Mouse (Mus musculus): ENCODE results near the gene Dlgap1.

The Dlgap1 gene

DNA sequence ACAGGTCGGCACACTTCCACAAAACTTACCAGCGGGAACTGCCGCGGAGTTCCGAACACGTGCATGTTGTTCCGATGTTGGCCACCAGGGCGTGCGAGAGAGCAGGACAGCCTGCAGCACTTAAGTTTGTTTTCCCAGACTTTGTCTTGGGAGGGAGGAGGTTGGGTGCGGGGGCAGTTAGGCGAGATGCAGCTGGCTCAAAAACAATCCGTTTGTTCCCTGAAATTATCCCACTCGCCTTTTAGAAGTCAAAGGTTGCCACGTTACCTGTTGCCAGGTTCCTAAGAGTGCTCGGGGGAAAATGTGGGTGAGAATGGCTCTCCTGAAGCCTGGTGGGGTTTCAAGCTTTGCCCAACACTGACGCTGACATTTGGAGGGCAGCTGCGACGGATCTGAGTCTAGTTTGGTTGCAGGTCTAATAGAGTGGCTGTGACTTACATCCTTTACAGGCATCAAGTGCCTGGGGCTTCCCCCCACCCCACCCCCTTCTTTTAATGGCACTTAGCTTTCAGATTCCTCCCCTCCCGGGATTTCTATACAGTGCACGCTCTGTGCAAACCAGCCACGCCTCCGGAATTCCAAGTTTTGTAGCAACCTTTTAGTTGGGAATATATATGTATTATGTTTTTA lies 786.3 kb downstream of the Dlgap1 start:
- DNase-seq (ENCODE audit: low spot score) = peak; percentile 93

DNA sequence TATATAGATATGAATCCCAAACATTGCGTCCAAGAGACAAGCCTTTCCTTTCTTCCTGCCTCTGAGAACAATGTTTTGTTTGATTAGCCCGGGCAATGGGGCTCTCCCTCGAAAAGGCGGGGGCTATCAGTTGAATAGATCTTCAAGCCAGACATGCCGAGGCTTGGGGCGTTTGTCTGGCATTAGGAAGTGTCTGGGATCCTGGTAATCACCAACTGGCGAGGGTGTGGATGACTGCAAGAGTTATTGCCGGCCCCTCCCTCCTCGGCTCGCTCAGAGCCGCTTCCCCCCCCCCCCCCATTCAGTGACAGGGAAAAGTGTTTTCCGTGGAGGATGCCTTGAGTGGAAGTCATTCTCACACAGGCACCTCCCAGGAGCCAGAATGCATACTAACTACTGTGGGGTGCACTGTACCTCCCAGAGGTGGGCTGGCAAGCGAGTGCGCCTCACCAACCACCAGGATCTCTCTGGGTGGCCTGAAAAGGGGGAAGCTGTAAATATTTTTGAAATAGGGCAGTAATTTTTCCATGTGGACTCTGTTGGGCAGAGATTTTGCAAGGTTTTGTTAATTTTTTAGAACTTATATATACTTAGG lies 786.9 kb downstream of the Dlgap1 start:
- DNase-seq (ENCODE audit: low spot score) = peak; percentile 75

DNA sequence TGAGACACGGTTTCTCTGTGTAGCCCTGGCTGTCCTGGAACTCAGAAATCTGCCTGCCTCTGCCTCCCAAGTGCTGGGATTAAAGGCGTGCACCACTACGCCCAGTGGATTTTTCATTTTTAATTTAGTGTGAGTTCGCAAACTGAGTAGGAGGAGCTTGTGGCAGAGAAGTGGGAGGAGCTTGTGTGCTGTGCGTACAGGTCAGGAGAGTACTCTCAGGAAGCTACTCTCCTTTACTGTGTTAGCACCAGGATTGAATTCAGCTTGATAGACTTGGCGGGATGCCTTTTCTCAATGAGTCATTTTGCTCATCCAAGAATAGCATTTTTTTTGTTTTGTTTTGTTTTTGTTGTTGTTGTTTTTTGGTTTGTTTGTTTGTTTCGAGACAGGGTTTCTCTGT lies 793.1 kb downstream of the Dlgap1 start:
- DNase-seq (ENCODE audit: low spot score) = no peak

DNA sequence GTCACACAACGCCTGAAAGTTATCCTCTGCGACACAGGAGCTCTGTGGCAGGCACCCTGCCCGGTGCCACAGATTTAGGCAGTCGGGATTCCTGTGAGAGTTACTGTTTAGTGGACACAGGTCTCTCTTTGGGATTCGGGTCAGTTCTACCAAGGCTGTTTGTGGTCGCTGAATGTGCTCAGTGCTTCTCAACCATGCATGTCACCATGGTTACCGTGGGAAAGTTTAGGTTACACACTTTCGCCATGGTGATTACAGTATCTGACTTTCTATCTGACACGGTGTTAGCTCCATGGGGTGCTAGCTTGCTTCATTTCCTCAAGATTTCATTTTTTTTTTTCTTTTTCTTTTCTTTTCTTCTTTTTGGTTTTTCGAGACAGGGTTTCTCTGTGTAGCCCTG lies 793.8 kb downstream of the Dlgap1 start:
- DNase-seq (ENCODE audit: low spot score) = no peak

DNA sequence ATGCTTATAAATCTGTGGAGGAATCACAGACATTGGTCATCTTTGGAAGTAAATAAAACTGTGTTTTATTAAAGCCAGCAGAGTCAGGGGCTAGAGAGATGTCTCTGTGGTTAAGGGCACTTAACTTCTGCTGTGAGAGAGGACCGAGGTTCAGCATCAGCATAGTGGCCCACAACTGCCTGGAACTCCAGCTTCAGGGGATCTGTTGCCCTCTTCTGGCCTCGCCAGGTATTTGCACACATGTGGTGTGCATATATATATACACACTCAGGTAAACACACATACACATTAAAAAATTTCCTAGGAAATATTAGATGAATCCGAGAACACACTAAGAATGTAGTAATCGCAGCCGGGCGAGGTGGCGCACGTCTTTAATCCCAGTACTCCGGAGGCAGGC lies 796.5 kb downstream of the Dlgap1 start:
- DNase-seq (ENCODE audit: low spot score) = no peak

DNA sequence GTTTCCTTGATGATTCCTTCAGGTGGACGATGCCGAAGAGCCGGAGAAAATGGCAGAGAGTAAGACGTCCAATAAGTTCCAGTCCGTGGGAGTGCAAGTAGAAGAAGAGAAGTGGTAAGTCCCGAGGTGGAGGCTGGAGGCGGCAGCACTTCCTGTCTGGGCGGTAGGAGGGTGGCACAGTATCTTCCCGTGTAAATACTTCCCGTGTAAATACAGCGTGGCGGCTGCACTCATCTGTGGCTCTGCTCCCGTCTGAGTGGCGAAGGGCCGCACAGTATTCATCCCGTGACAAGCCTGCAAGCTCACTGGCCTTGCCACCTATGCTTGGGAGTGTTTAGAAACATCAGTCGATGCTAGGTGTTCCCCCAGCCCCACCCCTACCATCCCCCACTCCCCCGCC lies 797.1 kb downstream of the Dlgap1 start:
- DNase-seq (ENCODE audit: low spot score) = no peak

DNA sequence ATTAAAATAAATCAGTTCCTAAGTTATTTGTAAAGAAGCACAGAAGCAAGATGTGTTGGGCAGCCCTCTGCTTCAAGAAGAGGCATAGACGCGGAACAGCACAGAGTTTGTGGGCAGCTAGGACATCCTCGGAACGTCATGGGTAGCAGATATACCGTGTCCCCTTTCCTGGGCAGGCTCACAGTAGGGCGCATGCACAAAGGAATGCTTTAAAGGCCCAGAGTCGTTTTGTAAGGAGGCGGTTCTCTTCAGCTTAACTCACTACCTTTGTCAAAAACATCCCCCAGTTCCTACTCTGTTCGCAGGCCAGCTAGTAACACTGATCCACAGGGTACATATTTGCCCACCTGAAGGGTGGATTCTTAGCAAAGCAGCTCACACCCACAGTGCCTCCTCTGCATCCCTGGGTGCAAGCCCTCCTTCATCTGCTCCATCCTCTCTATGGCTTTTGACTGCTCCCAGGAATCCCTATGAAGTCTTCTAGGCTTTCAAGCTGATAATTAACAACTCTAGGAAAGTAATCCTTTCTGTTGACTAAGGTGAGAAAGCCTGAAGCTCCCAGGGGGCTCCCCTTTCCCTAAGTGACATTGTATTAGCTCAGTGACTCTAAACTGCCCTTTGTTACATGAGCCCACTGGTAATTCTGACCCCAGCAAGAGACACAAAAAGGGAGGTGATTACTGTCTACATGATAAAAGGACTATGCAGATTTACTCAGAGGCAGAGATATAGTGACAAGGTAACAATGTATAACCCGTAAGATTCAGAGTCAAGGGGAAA lies 803.4 kb downstream of the Dlgap1 start:
- no peak for DNase-seq (ENCODE audit: low spot score)

DNA sequence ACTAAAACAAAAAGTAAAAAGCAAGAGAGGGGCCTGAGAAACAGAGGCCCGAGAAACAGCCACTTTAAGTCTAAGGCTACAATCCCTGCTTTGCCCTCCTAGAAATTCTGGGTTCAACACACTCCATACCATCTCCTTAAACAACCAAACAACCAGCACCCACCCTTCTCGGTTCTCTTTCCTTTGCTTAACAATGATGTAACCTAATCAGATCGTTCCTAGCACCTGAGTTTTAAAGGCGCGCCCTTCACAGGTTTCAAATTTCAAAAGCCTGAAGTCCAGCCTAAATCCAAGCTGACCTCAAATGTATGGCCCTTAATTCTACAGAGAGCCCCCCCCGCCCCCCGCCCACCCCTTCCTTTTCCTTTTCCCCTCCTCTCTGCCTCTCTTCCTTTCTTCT lies 810.9 kb downstream of the Dlgap1 start:
- no peak for DNase-seq (ENCODE audit: low spot score)

DNA sequence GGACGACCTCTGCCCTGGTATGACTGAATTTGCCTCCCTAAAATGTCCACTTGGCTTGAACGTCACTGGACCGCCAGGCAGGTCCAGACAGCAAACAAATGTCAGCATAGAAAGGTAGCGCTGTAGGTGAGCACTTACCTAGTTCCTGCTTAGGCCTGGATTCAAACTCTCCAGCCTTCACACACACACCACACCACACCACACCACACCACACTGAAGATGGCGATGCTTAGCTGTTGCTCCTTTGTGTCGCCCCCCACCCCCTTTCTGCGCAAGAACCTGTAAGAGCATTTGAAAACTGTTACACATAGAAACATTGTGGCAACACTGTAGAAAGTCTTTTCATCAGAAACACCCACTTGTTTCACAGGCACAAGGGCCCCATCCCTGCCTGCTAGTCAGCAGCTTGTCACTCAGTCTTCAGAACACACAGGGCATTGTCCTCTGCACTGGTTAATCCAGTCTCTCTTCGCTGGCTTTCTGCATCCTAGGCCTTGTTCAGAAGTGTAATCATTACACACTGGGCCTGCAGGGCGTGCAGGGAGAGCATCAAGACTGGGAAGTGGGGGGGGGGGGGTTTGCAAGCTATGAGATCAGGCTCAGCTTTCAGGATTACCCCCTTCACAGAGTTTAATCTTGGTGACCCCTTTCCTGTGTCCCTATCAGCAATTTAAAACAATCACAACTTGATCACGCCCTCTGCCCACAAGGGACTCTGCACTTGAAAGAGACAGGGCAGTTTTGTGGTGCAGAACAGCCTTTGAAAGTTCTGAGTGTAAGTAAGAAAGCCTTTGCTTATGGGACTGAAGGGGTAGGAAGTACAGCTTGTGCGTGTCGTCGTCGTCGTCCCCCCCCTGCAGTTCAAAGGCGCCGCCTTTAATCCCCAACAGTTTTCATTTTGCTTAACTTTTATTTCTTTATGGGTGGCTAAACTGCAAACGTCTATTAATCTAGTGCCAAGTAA lies 812.1 kb downstream of the Dlgap1 start:
- peak; percentile 67 for DNase-seq (ENCODE audit: low spot score)

DNA sequence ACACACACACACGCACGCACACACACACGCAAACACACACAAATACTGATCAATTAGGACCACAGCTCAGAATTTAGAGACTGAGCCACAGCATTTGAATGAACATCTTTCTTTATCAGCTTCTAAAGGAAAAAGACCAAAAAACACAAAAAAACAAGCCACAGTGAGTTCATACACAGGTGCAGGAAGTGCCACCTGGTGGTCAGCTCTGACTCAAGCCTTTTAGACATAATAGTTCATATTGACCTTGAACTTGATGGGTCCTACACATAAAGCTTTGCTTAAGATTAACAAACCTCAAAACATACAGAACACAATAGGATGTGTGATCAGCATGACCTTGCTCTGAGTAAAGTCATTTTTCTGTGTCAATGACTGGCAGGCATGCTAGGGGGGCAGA lies 814.4 kb downstream of the Dlgap1 start:
- DNase-seq (ENCODE audit: low spot score) = no peak

DNA sequence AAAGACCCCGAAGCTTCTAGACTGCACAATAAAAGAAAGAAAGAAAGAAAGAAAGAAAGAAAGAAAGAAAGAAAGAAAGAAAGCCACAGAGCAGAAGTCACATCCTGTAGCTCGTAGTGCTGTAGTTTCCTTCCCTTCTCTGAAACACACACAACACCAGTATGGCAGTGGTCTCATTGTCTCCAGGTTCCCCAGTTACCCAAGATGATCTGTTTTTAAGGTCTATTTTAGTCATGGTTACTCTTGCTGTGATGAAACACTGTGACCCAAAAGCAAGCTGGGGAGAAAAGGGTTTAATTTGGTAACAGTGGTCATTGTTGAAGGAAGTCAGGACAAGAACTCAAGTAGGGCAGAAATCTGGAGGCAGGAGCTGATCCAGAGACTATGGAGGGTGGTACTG lies 818.5 kb downstream of the Dlgap1 start:
- no peak for DNase-seq (ENCODE audit: low spot score)

DNA sequence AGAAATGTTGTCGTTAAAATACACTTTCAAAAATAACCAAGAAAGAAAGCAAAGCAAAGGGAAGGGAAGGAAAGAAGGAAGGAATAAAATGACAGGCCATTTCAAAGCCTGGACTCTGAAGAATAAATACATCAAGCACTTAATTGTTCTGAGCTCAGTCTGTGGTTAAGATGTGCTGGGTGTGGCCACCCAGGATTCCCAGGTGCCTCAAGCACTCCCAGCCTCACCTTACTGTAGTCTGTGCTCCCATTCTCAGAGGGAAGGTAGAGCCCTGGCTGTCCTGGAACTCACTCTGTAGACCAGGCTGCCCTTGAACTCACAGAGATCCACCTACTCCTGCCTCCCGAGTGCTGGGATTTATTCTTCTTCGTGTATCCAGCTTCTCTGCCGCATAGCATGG lies 821.9 kb downstream of the Dlgap1 start:
- DNase-seq (ENCODE audit: low spot score) = no peak

DNA sequence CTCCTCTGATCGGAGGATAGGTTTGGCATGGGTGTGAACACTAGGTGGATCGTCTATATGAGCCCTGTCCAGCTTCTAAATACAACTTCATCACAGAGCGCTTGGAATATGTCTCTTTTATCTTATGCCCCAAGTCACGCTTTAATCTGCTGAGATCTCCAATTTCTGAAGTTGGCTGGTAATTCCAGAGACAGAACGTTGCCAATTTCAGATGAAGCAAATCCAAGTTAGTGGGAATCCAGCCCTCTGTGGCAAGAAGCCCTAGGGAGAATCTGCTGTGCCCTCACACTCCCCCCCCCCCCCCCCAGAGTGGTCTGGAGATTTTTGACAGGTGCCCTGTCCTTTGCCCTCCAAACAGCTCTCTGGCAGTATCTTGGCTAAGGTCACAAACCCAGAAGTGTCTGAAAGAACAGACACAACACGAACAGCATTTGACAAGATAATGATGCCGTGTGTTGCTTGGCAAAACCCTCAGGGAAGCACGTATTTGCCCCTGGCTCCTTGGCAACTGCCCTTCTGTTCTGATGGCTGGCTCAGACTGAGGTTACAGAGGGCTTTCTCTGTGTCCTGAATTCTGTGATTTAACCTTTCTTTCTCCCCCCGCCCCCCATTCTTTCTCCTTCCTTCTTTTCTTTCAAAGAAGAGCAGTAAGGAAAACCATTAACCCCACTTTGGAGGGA lies 822.9 kb downstream of the Dlgap1 start:
- no peak for DNase-seq (ENCODE audit: low spot score)

DNA sequence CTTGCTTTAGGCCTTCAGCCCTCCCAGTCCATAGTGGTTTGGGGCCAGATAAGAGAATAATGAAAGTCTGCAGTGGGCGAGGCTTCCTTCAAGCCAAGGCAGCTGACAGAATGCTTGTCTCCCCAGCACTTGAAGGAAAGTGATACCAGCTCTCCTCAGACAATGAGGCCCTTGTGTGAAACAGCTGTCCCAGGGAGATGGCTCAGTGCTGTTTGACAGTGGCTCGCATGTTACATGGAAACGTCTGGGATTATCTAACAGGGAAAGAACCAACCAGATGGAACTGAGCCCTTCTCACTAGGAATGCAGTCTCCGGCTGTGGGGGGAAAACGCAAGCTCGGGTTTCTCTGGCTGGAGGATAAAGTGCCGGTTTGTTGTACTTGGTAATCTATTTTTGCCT lies 825.4 kb downstream of the Dlgap1 start:
- peak; percentile 79 for DNase-seq (ENCODE audit: low spot score)

DNA sequence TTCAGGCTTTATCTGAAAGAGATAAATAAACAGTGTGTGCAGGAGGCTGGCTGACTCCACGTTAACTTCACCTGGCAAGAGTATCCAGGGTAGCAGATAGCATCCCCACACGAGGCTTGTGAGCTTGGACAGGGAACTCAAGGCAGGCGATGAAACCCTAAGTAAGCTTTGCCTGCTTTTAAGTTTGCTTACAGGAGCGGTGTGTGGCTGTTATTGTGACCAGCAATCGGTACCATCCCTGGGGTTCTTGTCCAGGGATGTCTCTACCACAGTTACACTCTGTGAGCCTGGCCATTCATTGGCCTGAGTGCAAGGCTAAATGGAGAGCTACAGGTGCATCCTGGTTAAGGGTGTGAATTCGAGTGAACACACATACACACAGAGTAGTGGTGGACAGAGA lies 825.8 kb downstream of the Dlgap1 start:
- DNase-seq (ENCODE audit: low spot score) = no peak

DNA sequence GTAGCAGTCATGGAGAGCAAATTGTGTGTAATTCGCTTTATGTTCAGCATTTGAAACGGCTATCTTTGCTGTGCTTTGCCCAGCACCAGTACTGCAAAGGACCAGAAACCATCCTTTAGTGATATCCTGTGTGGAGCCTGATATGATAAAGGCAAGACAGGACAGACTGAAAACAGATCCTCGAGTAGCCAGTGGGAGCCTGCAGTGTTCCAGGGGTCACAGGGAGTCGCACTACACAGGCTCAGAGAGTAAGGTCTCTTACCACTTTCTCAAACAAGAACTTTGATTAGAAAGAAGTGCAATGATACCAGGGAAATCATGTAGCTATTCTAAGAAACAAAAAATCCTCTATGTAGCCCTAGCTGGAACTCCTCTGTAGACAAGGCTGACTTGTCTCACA lies 826.3 kb downstream of the Dlgap1 start:
- DNase-seq (ENCODE audit: low spot score) = no peak

DNA sequence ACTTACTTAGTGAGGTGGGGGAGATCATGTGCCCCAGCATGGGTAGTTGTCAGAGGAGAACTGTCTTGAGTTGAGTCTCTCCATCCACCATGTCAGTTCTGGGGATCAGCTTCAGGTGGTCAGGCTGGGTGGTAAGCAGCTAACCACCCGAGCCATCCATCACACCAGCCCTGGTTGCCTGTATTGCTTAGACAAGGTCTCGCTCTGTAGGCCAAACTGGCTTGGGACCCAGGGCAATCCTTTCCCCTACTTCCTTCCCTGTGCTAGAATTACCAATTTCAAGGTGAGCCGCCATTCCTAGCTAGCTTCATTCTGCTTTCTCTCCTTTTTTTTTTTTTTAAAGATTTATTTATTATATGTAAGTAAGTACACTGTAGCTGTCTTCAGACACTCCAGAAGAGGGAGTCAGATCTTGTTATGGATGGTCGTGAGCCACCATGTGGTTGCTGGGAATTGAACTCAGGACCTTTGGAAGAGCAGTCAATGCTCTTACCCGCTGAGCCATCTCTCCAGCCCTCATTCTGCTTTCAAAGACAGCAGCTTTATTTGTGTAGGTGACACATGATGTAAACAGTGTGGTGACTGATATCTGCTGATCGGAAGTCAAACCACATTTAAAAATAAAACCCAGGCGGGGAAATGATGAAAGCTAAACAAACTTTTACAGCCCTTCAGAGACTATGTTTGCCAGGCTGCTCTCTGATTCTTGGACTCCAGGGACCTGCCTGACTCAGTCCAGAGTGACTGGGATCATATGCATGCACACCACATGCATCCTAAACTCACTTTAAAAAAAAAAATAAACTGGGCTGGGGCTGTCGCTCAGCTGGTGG lies 828.3 kb downstream of the Dlgap1 start:
- DNase-seq (ENCODE audit: low spot score) = no peak

DNA sequence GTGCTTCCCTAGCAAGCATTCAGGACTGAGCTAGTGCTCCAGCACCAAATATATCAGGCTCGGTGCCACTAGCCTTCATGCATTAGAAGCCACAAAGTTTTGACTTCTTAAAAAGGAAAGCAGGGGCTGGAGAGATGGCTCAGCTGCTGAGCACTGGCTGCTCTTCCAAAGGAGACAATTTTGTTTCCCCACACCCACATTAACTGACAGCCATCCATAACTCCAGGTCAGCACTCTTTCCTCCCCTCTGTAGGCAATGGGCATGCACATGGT lies 828.8 kb downstream of the Dlgap1 start:
- no peak for DNase-seq (ENCODE audit: low spot score)

DNA sequence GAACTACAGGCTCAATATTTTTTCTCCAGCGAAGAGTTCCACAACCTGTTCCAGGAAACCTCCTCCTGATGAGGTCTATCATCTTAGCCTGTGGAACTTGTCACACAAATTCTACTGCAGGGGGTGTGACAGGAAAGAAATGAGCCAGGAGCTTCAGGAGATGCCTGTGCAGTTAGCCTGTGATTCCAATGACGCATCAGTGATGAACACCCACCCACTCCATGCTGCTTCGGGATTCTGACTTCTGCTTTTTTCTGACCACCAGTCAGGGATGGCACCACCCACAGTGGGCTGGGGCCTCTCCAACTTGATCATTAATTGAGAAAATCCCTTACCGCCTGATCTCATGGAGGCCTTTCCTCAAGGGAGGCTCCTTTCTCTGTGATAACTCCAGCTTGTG lies 830.4 kb downstream of the Dlgap1 start:
- no peak for DNase-seq (ENCODE audit: low spot score)

DNA sequence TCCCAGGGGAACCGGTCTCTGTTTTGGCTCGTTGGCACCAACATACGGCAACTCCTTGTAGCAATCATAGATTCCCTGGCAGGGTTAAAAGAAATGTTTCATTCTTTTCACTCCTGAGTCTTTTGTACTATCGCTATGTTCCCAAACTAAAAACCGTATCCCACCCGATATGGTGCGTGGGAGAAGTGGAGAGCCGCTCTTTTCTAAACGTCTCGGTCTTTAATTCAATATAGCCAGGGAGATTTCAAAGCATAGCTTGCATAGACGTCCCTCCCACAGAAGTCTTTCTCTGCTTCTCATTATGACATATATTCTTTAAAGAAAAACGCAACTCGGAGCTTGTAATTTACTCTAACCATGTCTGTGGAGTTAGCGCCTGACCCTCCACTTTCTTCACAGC lies 833.1 kb downstream of the Dlgap1 start:
- DNase-seq (ENCODE audit: low spot score) = no peak

DNA sequence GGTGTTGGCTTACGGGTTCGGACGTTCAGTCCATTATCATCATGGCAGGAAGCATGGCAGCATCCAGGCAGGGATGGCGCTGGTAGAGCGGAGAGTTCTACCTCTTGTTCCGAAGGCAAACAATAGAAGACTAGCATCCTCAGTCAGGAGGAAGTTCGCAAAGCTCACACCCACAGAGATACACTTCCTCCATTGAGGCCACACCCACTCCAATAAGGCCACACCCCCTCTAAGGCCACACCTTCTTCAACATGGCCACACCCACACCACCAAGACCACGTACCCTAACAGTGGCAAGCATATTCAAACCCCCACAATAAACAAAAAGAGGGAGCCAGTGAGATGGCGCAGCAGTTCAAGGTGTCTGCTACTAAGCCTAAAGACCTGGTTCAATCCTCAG lies 837.0 kb downstream of the Dlgap1 start:
- DNase-seq (ENCODE audit: low spot score) = no peak
